Mouse (Mus musculus) T-cell, adult 2 months (primary cell): Measurements from ENCODE around the gene Ccnh.
"Not testable (repeated sequence)": the region's sequence is repeated elsewhere in the genome, so short reads cannot be mapped to it uniquely, and the experiment has no call there.

Experiments used
- DNase-seq: peaks from one replicate; pipeline ENCODE4 v3.0.0; 2022; ENCODE audit warnings: low spot score

The Ccnh gene

DNA sequence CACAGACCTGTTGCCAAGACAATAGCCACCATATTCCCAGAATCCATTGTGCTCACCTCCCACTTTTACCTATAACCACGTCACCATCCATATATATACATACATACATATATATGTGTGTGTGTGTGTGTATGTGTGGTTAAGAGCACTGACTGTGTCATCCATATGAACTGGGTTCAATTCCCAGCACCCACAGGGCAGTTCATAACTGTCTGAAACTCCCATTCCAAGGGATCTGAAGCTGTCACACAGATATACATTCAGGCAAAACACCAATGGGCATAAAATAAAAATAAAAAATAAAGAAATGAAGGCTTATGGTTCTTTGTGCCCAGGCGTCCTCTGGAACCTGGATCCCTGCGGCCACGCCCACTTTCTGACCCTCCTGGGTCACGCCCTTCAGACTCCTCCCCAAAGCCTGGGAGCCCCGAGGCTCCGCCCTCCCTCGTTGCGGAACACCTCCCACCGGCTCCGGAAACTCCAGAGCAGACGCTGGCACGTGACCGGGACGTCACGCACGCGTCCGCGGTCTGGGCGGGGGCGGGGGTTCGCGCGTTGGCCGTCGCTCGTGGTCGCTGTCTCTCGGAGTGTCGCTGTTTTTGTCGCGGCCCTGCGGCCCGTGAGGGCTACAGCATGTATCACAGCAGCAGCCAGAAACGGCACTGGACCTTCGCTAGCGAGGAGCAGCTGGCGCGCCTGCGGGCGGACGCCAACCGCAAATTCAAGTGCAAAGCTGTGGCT, at the start of gene Ccnh:
TSS of gene Ccnh (plus strand) at position 506 of the 741 bp plus-strand sequence.
- peak; percentile 87 for DNase-seq

DNA sequence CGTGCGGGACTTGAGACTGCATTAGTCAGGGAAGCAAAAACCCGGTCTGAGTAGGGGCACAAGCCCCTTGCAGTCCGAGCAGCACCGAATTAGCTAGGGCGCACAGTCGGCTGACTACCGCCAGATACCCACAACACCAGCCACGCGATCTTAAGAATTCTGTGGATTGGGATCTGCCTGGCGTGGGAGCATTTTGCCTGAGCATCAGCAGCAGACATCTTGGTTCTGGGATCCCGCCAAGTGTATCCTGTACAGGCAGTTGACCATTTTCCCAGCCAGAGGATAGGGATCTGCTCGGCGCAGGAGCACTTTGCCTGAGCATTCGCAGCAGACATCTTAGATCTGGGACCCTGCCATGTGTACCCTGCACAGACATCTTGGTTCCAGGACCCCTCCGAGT, 45.8 kb upstream of the Ccnh start:
- not testable (repeated sequence) for DNase-seq

DNA sequence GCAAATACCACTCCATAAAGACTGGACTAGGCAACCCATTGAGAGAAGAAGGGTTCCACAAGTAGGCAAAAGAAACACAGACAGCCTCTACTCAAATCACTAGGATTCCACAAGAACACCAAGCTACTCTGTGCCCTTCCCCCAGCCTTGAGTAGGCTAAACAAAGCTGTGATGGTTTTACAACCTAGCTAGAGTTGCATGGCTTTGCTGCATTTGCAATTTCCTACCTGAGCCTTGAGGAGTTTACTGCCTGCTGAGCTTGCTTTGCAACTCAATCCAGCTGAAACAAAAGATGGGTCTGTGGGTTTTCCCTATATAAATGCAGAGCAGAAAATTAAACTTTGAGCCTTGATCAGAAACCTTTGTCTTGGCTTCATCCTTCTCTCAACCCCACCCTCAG, 42.7 kb upstream of the Ccnh start:
- DNase-seq = no peak

DNA sequence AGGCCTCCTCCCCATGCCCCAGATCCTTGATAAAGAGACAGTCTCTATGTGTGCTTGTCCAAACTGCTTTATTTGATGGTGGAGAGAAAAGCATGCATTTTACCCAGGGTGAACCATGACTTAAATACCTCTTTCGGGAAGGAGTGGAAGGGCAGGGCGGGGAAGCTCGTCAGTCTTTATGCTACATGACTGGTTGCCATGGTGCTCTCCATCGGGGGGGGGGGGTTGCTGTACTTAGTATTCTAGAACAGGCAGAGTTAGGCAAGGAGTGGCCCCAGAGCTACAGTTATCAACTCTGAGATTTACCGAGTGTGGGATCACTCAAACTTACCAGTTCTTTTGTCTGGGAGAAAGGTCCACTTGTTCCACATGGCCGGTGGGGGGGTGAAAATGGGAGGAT, 34.5 kb upstream of the Ccnh start:
- no peak for DNase-seq

DNA sequence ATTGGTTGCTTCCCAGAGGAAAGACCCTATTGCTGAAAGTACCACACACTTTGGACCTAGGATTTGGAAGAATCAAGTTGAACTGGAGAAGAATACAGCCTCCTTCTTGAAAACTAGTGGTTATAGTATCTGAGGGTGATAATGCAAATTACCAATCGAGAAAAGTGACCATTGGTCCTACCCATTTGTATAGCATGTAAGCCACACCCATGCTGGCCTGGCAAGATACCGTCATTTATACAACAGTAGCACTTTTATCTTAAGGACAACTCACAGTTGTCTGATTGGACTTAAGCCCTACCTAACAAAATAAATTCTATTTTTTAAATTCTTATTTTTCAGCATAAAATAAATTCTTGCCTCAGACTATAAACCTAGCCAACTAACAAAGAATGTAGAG, 29.2 kb upstream of the Ccnh start:
- DNase-seq = no peak

DNA sequence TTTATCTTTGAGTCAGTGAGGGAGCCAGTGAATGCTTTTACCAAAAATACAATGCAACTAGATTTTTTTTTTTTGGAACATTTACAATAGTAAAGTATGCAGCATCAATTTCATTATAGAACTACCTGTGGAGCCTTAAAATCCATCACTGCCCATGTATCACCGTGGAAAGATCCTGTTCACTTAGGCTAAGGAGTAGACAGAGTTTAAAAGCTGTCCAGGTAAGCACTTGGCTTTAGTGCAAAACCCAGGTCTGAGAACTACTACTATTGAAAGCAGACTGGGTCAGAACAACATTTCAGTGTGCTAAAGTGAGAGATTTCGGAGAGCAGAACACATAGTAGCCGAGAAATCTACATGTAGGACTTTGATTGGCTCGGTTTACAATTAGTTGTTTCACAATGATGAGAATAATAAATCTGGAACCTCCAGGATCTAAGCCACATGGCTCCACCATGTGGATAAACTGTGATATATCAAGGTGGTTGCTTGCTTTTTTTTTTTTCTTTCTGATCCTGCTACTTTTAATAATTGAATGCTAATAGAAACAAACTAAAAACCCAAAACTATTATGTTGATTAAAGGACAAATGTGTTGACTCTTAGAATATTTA, 24.6 kb upstream of the Ccnh start:
- no peak for DNase-seq

DNA sequence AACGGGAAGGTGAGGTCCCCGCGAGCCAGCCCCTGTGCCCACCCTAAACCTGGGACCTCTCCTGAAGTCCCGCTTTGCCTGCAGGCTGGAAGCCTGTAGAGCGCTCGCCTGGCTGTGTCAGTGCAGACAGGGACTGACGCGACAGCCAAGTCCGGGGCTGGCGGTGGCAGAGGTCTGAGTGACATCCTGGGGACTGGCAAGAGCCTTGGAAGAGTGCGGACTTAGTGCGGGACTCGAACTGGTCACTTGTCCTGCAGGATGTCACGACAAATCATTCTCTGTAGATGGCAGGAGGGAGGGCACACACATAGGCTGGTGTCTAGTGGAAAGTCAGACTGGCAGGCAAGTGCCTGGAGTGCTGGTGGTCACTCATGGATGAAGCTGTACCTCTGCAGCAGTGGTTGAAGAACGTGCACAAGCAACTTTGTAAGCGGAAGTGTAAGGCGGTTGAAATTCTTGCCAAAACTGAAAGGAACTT, 475 bp downstream of the Ccnh start:
- DNase-seq = no peak

DNA sequence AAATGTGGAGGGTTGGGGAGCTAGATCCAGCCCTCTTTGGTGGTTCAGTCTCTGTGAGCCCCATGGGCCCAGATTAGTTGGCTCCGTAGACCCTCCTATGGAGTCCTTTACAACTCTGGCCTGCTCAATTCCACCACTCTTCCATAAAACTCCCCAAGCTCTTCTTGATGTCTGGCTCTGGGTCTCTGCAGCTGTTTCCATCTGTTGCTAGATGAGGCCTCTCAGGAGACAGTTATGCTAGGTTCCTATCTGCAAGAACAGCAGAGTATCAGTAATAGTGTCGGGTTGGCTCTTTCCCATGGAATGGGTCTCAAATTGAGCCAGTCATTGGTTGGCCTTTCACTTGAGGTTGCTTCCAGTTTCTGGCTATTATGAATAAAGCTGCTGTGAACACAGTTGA, 2.0 kb downstream of the Ccnh start:
- DNase-seq = no peak

DNA sequence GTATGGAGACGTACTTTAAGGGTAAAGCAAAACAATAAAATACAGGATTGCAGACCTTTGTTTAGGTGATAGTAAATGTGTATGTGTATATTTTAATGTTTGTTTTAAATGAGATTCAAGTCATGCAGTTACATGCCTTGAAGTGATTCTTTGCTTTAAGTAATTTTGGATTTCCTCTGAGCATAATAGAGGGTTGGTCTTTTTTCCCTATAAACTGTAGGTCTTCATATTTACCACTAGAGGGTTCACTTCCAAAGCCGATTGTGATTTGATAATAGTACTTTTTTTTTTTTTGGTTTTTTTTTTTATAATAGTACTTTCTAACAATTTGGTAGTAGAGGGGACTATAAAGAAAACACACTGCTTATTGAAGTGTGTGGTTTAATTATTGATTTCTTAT, 18.3 kb downstream of the Ccnh start:
- no peak for DNase-seq

DNA sequence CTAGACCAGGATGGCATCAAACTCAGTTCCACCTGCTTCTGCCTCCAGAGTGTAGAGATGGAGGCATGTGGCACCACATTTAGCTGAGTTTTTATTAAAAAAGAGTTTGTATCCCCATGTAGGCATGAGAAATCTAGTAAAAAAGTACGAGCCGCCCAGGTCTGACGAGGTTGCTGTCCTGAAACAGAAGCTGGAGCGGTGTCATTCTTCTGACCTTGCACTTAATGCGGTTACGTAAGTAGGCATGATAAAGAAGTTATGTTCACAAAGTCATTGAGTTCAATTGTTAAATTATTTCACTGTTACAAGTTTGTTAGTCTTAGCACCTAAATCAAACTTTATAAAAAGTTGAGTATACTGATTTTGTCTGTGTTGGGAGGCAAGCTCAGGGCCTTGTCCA, 19.4 kb downstream of the Ccnh start:
- DNase-seq = no peak

DNA sequence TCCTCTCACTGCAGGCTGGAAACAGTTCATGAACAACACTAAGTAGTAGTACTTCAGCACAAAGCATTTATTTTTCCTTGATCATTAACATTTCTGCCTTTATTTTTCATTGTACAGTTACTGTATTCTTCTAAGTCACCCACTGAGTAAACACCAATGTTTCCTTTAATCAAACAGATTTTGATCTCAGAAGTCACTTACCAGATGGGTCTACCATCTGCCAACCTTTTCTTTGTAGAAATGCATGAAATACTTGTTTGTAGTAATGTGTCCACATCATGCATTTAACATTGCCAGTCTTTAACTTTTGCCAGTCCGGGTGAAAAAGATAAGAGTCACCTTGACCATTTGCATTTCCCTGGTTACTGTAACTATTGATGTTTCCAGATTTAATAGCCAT, 21.1 kb downstream of the Ccnh start:
- DNase-seq = no peak

DNA sequence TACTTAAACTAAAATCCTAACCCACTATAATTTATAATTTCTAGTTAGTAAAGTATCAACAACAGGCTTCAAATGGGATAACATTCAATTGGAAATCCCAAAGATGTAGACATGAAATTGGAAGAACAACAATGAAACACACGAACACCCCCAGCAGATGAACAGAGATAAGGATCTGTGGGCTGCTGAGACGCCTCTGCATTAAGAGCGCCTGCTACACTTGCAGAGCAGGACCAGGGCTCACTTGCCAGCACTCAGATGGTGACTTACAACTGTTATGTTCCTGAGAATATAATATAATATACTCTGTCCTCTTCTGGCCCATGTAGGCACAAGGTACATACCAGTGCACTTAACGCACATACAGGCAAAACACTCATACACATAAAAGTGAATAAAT, 29.4 kb downstream of the Ccnh start:
- no peak for DNase-seq

DNA sequence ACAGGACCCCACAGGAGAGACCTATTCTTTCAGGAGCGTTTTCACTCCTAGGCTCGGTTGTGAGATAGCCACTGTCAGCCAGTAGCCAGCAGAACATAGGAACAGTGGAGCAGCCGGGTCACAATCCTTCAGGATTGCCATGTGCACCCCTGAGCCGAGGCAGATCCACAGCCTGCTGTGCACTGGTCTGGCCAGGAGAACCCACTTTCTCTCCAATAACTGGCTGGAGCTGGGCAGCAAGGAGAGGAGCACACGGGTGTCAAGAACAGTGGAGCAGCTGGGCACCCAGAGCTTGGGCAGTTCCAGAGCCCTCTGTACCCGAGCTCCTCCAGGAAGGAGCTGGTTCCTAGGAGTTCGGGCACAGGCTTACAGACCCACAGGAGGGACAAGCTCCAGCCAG, 49.6 kb downstream of the Ccnh start:
- no peak for DNase-seq
